In the genomic region with DNA sequence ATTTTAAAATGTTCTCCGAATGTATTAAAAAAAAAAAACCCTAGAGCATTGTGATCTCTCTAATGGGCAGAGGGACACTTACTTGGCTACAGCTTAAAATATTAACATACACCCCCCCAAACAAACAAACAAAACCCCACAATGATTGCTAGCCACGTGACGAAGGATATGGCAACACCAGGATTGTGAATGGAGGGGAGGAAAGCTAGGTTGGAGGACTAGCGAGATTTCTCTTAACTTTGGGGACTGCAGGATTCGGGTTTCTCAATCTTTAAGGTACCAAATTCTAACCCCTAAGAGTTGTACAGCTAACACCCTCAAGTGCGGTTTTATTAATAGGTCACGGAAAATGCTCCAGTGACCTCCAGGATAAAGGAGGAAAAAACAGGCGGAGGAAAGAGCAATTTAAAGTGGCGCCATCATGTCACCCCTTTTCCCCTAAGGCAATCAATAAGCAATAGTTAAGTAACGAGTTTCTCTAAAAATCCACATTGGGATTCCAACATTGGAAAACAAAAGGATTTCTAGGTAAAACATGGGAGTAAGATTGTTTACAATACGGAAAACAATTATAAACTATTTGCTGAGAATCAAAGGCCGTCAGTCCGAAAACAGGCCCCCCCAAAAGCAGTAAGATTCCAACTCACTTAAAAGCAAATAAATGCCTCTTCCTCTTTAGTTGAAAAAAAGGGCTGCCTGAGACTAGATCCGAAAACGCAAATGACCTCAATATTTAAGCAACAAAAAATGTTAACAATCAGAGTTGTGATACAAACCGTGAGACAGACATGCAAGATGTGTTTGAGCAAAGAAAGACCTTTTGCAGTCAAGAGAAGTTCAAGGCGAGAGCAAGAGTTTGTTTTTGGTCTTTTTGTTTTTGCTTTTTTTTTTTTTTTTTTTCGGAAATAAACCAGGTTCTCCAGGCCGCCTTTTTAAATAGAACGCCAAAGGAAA, we compare ENCODE assay signal across 8 mouse cellular contexts. TPM values are rescaled to one million over a fixed set of nuclear protein-coding genes. Genes with fewer than 3 reads are reported as not detected.
DNase-seq lines count a peak whose midpoint lies in the region; ATAC-seq and TF ChIP-seq lines count a peak whose summit lies in the region.

No protein-coding gene starts in this region.

- H3K36me3 ChIP-seq in hindbrain, embryonic 13.5 days: no peaks in the 10 kb centered on the region

- TF ChIP-seq POLR2A in cortical plate, adult 2 months (IDR thresholded peaks at IDR 0.05; ENCODE audit: extremely low read depth, insufficient read depth, low read length): no peak

- peak overlapping the region; percentile 87 for H3K4me3 ChIP-seq in left cerebral cortex, adult 2 months
- H3K4me3 ChIP-seq in cortical plate, adult 2 months (ENCODE audit: insufficient read depth, low read length): peak overlapping the region; percentile 85
- peak overlapping the region; percentile 76 for H3K4me3 ChIP-seq in hindbrain, embryonic 13.5 days

- H3K4me1 ChIP-seq in cortical plate, adult 2 months (ENCODE audit: control insufficient read depth, insufficient read depth, low read length): no peaks in the 10 kb centered on the region; the same call in none of the 2 replicates
- H3K4me1 ChIP-seq in hindbrain, embryonic 13.5 days (replicated peaks): peaks cover 19% of the 10 kb centered on the region

- H3K27ac ChIP-seq in left cerebral cortex, adult 2 months: peak overlapping the region; percentile 99
- peak overlapping the region; percentile 85 for H3K27ac ChIP-seq in cortical plate, adult 2 months (ENCODE audit: insufficient read depth, low read length)
- H3K27ac ChIP-seq in hindbrain, embryonic 13.5 days: peak overlapping the region; percentile 100

- peak overlapping the region; percentile 77 for H3K4me2 ChIP-seq in hindbrain, embryonic 13.5 days

- WGBS in hindbrain, embryonic 13.5 days: under 1% methylated on average over 20 of the region's 20 CpGs

- intact Hi-C loops in left cerebral cortex, adult 2 months (cut with DNase I): loop anchor here (5.0 to 10.0 kb wide), 2 partner anchors 93 to 206 kb away; a partner anchor contains a TSS

- ATAC-seq in hindbrain, embryonic 13.5 days (ENCODE audit: low FRiP score): no peak
- ATAC-seq in erythroid progenitor cell, adult 5-6 weeks (replicated peaks; ENCODE audit: low FRiP score, poor library complexity, severe bottlenecking): no peak

- H3K9ac ChIP-seq in hindbrain, embryonic 13.5 days: peak overlapping the region; percentile 99

- TF ChIP-seq CTCF in left cerebral cortex, adult 2 months (IDR thresholded peaks at IDR 0.05): no peak
- TF ChIP-seq CTCF in cortical plate, adult 2 months (IDR thresholded peaks at IDR 0.05; ENCODE audit: extremely low read depth, insufficient read depth, low read length): no peak

- DNase-seq in left cerebral cortex, adult 2 months (ENCODE audit: extremely low spot score in 1 of 2, low spot score in 2 of 2): no peak
- DNase-seq in left cerebral cortex, adult 11 months (ENCODE audit: low spot score): no peak
- peak; percentile 18 for DNase-seq in lung, postnatal 25 days (ENCODE audit: low spot score)
- DNase-seq in ovary, postnatal 14 days (ENCODE audit: low spot score): no peak
- no peak for DNase-seq in spleen, postnatal 14 days (ENCODE audit: low spot score in 2 of 2)

- no peaks in the 10 kb centered on the region for H3K9me3 ChIP-seq in hindbrain, embryonic 13.5 days

- no peaks in the 10 kb centered on the region for H3K27me3 ChIP-seq in hindbrain, embryonic 13.5 days

RNA-seq across cellular contexts. Expression of a gene that starts 27.9 kb away (rescaled TPM):
- total RNA-seq in left cerebral cortex, adult 2 months (2021): 10 to 100 TPM; 78.6 to 80.0 TPM
- polyA plus RNA-seq in cortical plate, adult 2 months (2012; rRNA removed): 85.7 and 86.2 TPM in 2 replicates
- 27.9 and 29.8 TPM in 2 replicates for polyA plus RNA-seq in hindbrain, embryonic 13.5 days (2015; fragmentation: Nextera tagmentation; extraction: Ambion mirVana)
- 29.8 and 31.7 TPM in 2 replicates for total RNA-seq in erythroid progenitor cell, adult 5-6 weeks (2015; ENCODE audit: low replicate concordance)
- total RNA-seq in erythroid progenitor cell, adult 5-6 weeks (2017; ENCODE audit: low replicate concordance): 19.8 and 23.9 TPM in 2 replicates
